Mouse (Mus musculus): ENCODE results near the gene Eif4ebp2.

Gene Eif4ebp2

DNA sequence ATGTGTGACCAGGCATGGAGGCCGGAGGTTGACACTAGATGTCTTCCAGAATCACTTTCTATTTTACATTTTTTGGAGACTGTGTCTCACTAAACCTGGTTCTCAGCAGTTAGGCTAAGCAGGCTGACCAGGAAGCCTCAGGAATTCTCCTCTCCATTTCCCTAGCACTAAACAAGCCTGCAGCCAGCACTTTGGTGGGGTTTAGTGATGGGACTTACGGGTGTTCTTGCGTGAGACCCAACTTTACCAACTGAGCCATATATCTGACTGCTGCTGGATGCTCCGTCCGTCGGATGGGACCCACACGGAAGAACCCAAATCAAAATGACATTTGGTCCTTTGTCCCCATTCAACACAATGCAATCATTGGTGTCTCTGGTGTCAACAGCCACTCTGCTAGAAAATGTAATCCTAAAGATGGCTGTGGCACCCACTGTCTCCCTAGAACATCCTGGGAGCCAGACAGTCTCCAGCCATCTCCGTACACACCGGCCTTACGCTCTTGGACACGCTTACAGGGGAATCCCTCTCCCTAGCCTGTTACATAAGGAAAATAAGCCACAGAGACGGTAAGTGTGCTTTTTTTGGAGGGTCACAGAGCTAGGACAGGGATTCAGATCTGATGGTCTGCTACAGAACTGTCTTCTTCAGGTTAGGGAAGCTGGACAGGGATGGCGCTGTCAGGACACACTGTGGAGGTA, 73.0 kb downstream of the Eif4ebp2 start:
- no peak for DNase-seq

DNA sequence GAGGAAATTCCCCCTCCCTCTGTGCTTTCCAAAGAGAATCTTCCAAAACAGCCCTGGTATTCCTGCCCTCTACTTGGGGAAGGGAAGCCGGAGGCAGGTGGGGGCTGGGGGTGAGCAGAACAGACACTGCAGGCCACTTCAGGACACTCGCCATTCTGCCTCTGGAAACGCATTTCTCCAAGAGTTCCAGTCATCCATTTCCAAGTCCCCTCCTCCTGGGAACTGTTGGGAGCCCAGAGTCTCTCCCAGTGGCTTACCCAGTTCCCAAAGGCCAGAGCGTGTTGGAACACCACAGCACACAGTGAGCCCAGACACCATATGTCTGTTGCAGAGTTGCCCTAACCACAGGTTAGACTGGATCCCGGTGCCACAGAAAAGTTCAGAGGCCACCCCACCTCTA, 73.8 kb downstream of the Eif4ebp2 start:
- DNase-seq = no peak

Measured in B cell, adult 2 months (primary cell).